Mouse (Mus musculus): ENCODE results near the gene Tcf15. TPM values are rescaled to one million over a fixed set of nuclear protein-coding genes. Genes with fewer than 3 reads are reported as not detected.

The Tcf15 gene
- polyA plus RNA-seq, 1 experiment from 2014 or later, result 0.50 TPM

GRCm38 (mm10) chr2:152176659-152177058, 33.3 kb downstream of the Tcf15 start:
- H3K4me3 ChIP-seq (replicated peaks), result no peak overlapping the region
- no peaks in the 10 kb centered on the region for H3K4me1 ChIP-seq (replicated peaks)
- ATAC-seq (ENCODE audit: insufficient read depth), result no peak
- H3K4me2 ChIP-seq, result no peak overlapping the region
- H3K9me3 ChIP-seq (replicated peaks), result no peaks in the 10 kb centered on the region
- 65% methylated on average over 6 of the region's 6 CpGs for WGBS (ENCODE audit: insufficient replicate concordance)
- H3K27me3 ChIP-seq, result peaks cover 20% of the 10 kb centered on the region
- H3K9ac ChIP-seq, result no peak overlapping the region
- H3K27ac ChIP-seq (replicated peaks), result no peak overlapping the region
- no peaks in the 10 kb centered on the region for H3K36me3 ChIP-seq (replicated peaks)

GRCm38 (mm10) chr2:152177162-152177805, 33.9 kb downstream of the Tcf15 start:
- Histone ChIP-seq H3K36me3 (replicated peaks) (no peaks in the 10 kb centered on the region), H3K4me2 (peak overlapping the region; percentile 10; the same call in 1 of the 2 replicates), H3K9me3 (replicated peaks) (no peaks in the 10 kb centered on the region), H3K27ac (replicated peaks) (no peak overlapping the region), H3K27me3 (peaks cover 20% of the 10 kb centered on the region), H3K4me3 (replicated peaks) (no peak overlapping the region), H3K9ac (no peak overlapping the region), H3K4me1 (replicated peaks) (no peaks in the 10 kb centered on the region)
- WGBS (ENCODE audit: insufficient replicate concordance), result 12% methylated on average over 24 of the region's 24 CpGs
- no peak for ATAC-seq (ENCODE audit: insufficient read depth)

- H3K9me3 ChIP-seq (replicated peaks), result no peaks in the 10 kb centered on the region
- H3K9ac ChIP-seq, result no peak overlapping the region
- ATAC-seq (ENCODE audit: insufficient read depth), result no peak
- WGBS (ENCODE audit: insufficient replicate concordance), result 55% methylated on average over 6 of the region's 6 CpGs
- peaks cover 20% of the 10 kb centered on the region for H3K27me3 ChIP-seq
- H3K4me2 ChIP-seq, result no peak overlapping the region
- no peak overlapping the region for H3K4me3 ChIP-seq (replicated peaks)
- H3K4me1 ChIP-seq (replicated peaks), result no peaks in the 10 kb centered on the region
- no peaks in the 10 kb centered on the region for H3K36me3 ChIP-seq (replicated peaks)
- H3K27ac ChIP-seq (replicated peaks), result no peak overlapping the region
These were observed 34.4 kb downstream of the Tcf15 start for GRCm38 (mm10) chr2:152177806-152178170.

GRCm38 (mm10) chr2:152178345-152178744, 35.0 kb downstream of the Tcf15 start:
- Histone ChIP-seq H3K4me2 (no peak overlapping the region), H3K36me3 (replicated peaks) (no peaks in the 10 kb centered on the region), H3K9me3 (replicated peaks) (no peaks in the 10 kb centered on the region), H3K27ac (replicated peaks) (no peak overlapping the region), H3K4me3 (replicated peaks) (no peak overlapping the region), H3K27me3 (peaks cover 20% of the 10 kb centered on the region), H3K9ac (no peak overlapping the region), H3K4me1 (replicated peaks) (no peaks in the 10 kb centered on the region)
- WGBS (ENCODE audit: insufficient replicate concordance), result 50% methylated on average over 3 of the region's 3 CpGs
- no peak for ATAC-seq (ENCODE audit: insufficient read depth)

GRCm38 (mm10) chr2:152179301-152179700, 35.9 kb downstream of the Tcf15 start:
- WGBS (ENCODE audit: insufficient replicate concordance), result 64% methylated on average over 2 of the region's 2 CpGs
- no peak overlapping the region for H3K27ac ChIP-seq (replicated peaks)
- H3K9me3 ChIP-seq (replicated peaks), result no peaks in the 10 kb centered on the region
- no peaks in the 10 kb centered on the region for H3K4me1 ChIP-seq (replicated peaks)
- no peak overlapping the region for H3K9ac ChIP-seq
- ATAC-seq (ENCODE audit: insufficient read depth), result no peak
- peaks cover 20% of the 10 kb centered on the region for H3K27me3 ChIP-seq
- H3K36me3 ChIP-seq (replicated peaks), result no peaks in the 10 kb centered on the region
- H3K4me2 ChIP-seq, result no peak overlapping the region
- H3K4me3 ChIP-seq (replicated peaks), result no peak overlapping the region

GRCm38 (mm10) chr2:152180323-152180722, 37.0 kb downstream of the Tcf15 start:
- no peak overlapping the region for H3K27ac ChIP-seq (replicated peaks)
- 65% methylated on average over 6 of the region's 6 CpGs for WGBS (ENCODE audit: insufficient replicate concordance)
- no peak overlapping the region for H3K9ac ChIP-seq
- ATAC-seq (ENCODE audit: insufficient read depth), result no peak
- no peak overlapping the region for H3K4me3 ChIP-seq (replicated peaks)
- no peaks in the 10 kb centered on the region for H3K9me3 ChIP-seq (replicated peaks)
- H3K4me1 ChIP-seq (replicated peaks), result no peaks in the 10 kb centered on the region
- no peak overlapping the region for H3K4me2 ChIP-seq
- H3K36me3 ChIP-seq (replicated peaks), result no peaks in the 10 kb centered on the region
- peaks cover 25% of the 10 kb centered on the region for H3K27me3 ChIP-seq

- Histone ChIP-seq H3K9me3 (replicated peaks) (no peaks in the 10 kb centered on the region), H3K27ac (replicated peaks) (no peak overlapping the region), H3K36me3 (replicated peaks) (no peaks in the 10 kb centered on the region), H3K4me3 (replicated peaks) (no peak overlapping the region), H3K9ac (no peak overlapping the region), H3K4me1 (replicated peaks) (no peaks in the 10 kb centered on the region), H3K27me3 (peaks cover 7% of the 10 kb centered on the region; the same call in 1 of the 2 replicates), H3K4me2 (no peak overlapping the region)
- no peak for ATAC-seq (ENCODE audit: insufficient read depth)
- WGBS (ENCODE audit: insufficient replicate concordance), result 40% methylated on average over 5 of the region's 5 CpGs
These were observed 43.8 kb downstream of the Tcf15 start for GRCm38 (mm10) chr2:152187132-152187531.

GRCm38 (mm10) chr2:152189213-152189612, 45.9 kb downstream of the Tcf15 start:
- no peak overlapping the region for H3K27ac ChIP-seq (replicated peaks)
- H3K4me3 ChIP-seq (replicated peaks), result no peak overlapping the region
- H3K36me3 ChIP-seq (replicated peaks), result no peaks in the 10 kb centered on the region
- H3K4me2 ChIP-seq, result no peak overlapping the region
- H3K9me3 ChIP-seq (replicated peaks), result no peaks in the 10 kb centered on the region
- no peak overlapping the region for H3K9ac ChIP-seq
- peaks cover 18% of the 10 kb centered on the region for H3K4me1 ChIP-seq (replicated peaks)
- no peak for ATAC-seq (ENCODE audit: insufficient read depth)
- WGBS (ENCODE audit: insufficient replicate concordance), result 43% methylated on average over 7 of the region's 7 CpGs
- peaks cover 7% of the 10 kb centered on the region; the same call in 1 of the 2 replicates for H3K27me3 ChIP-seq

GRCm38 (mm10) chr2:152189640-152190039, 46.3 kb downstream of the Tcf15 start:
- no peak for ATAC-seq (ENCODE audit: insufficient read depth)
- Histone ChIP-seq H3K4me3 (replicated peaks) (no peak overlapping the region), H3K4me2 (no peak overlapping the region)

GRCm38 (mm10) chr2:152190161-152190560, 46.8 kb downstream of the Tcf15 start:
- H3K36me3 ChIP-seq (replicated peaks), result no peaks in the 10 kb centered on the region
- H3K4me3 ChIP-seq (replicated peaks), result no peak overlapping the region
- WGBS (ENCODE audit: insufficient replicate concordance), result 48% methylated on average over 7 of the region's 7 CpGs
- peaks cover 25% of the 10 kb centered on the region for H3K4me1 ChIP-seq (replicated peaks)
- H3K9ac ChIP-seq, result no peak overlapping the region
- no peaks in the 10 kb centered on the region for H3K9me3 ChIP-seq (replicated peaks)
- H3K4me2 ChIP-seq, result no peak overlapping the region
- peaks cover 3% of the 10 kb centered on the region; the same call in 1 of the 2 replicates for H3K27me3 ChIP-seq
- ATAC-seq (ENCODE audit: insufficient read depth), result no peak
- no peak overlapping the region for H3K27ac ChIP-seq (replicated peaks)

More at GRCm38 (mm10) chr2:152189640-152190039, 46.3 kb downstream of the Tcf15 start:
- Histone ChIP-seq H3K4me1 (replicated peaks) (peaks cover 22% of the 10 kb centered on the region), H3K36me3 (replicated peaks) (no peaks in the 10 kb centered on the region), H3K9me3 (replicated peaks) (no peaks in the 10 kb centered on the region), H3K9ac (no peak overlapping the region), H3K27ac (replicated peaks) (no peak overlapping the region), H3K27me3 (peaks cover 6% of the 10 kb centered on the region; the same call in 1 of the 2 replicates)
- 54% methylated on average over 9 of the region's 9 CpGs for WGBS (ENCODE audit: insufficient replicate concordance)

- no peak overlapping the region for H3K27ac ChIP-seq (replicated peaks)
- 48% methylated on average over 13 of the region's 13 CpGs for WGBS (ENCODE audit: insufficient replicate concordance)
- peak; percentile 60 for ATAC-seq (ENCODE audit: insufficient read depth)
- H3K9ac ChIP-seq, result no peak overlapping the region
- no peak overlapping the region for H3K4me3 ChIP-seq (replicated peaks)
- H3K4me1 ChIP-seq (replicated peaks), result peaks cover 25% of the 10 kb centered on the region
- H3K4me2 ChIP-seq, result no peak overlapping the region
- H3K9me3 ChIP-seq (replicated peaks), result no peaks in the 10 kb centered on the region
- H3K27me3 ChIP-seq, result peaks cover 3% of the 10 kb centered on the region; the same call in 1 of the 2 replicates
- no peaks in the 10 kb centered on the region for H3K36me3 ChIP-seq (replicated peaks)
These were observed 49.4 kb downstream of the Tcf15 start for GRCm38 (mm10) chr2:152192591-152193345.
